Mouse (Mus musculus) hindbrain, embryonic 12.5 days (tissue): Measurements from ENCODE around the gene Rras2. TPM values are rescaled to one million over a fixed set of nuclear protein-coding genes. Genes with fewer than 3 reads are reported as not detected.

Experiments
- ATAC-seq: fragments of 200-750 bp; cut with Nextera tagmentation; 2 replicates; pipeline ENCODE4 v1.8.0; 2017; ENCODE audit warnings: moderate TSS enrichment; ENCODE audit not compliant: low FRiP score
- H3K27ac ChIP-seq: fragments of 300-500 bp; sonication (generic); 2 replicates; pipeline ENCODE4 v1.5.1; 2016; ENCODE audit warnings: mild to moderate bottlenecking
- H3K27me3 ChIP-seq: fragments of 300-500 bp; sonication (generic); 2 replicates; pipeline ENCODE4 v1.6.1; 2016; ENCODE audit warnings: mild to moderate bottlenecking
- H3K36me3 ChIP-seq: fragments of 300-500 bp; sonication (generic); 2 replicates; pipeline ENCODE4 v1.6.1; 2016; ENCODE audit warnings: mild to moderate bottlenecking
- H3K4me1 ChIP-seq: fragments of 300-500 bp; sonication (generic); 2 replicates; pipeline ENCODE4 v1.6.1; 2016
- H3K4me2 ChIP-seq: fragments of 300-500 bp; sonication (generic); replicated peaks from 2 replicates; pipeline ENCODE4 v1.6.1; 2016; ENCODE audit warnings: mild to moderate bottlenecking
- H3K4me3 ChIP-seq: fragments of 300-500 bp; sonication (generic); 2 replicates; pipeline ENCODE4 v1.5.1; 2016; ENCODE audit warnings: mild to moderate bottlenecking
- H3K9ac ChIP-seq: fragments of 300-500 bp; sonication (generic); 2 replicates; pipeline ENCODE4 v1.6.1; 2016; ENCODE audit warnings: mild to moderate bottlenecking, moderate library complexity
- H3K9me3 ChIP-seq: fragments of 300-500 bp; sonication (generic); replicated peaks from 2 replicates; pipeline ENCODE4 v1.6.1; 2016; ENCODE audit warnings: mild to moderate bottlenecking
- WGBS: fragments of 180-500 bp; shearing (Covaris S2); methylation state at CpG from one replicate; pipeline ENCODE4 v1.1.7; 2016; 5-methylcytosine and 5-hydroxymethylcytosine counted together
- polyA plus RNA-seq: library from polyadenylated mRNA; unstranded; fragments of >200 nt; fragmentation: Nextera tagmentation; extraction: Ambion mirVana; gene quantifications from 2 replicates; pipeline ENCODE4 v1.2.1, GENCODE M21; 2016

Rras2 gene
- polyA plus RNA-seq, 1 experiment from 2014 or later, result 21.7 TPM

- H3K9me3 ChIP-seq, result no peaks in the 10 kb centered on the region
- 89% methylated on average over 8 of the region's 8 CpGs for WGBS
- no peak overlapping the region for H3K9ac ChIP-seq
- H3K4me2 ChIP-seq, result no peak overlapping the region
- H3K36me3 ChIP-seq, result no peaks in the 10 kb centered on the region
- no peak for ATAC-seq
- no peaks in the 10 kb centered on the region for H3K27me3 ChIP-seq
- H3K4me1 ChIP-seq, result peaks cover 8% of the 10 kb centered on the region; the same call in 1 of the 2 replicates
- H3K27ac ChIP-seq, result no peak overlapping the region
- H3K4me3 ChIP-seq, result no peak overlapping the region
Observed at GRCm38 (mm10) chr7:114006456-114006855, 111.1 kb downstream of the Rras2 start.

GRCm38 (mm10) chr7:114005499-114005898 is 112.1 kb downstream of the Rras2 start:
- H3K27ac ChIP-seq, result no peak overlapping the region
- H3K4me3 ChIP-seq, result no peak overlapping the region
- no peaks in the 10 kb centered on the region for H3K27me3 ChIP-seq
- H3K9ac ChIP-seq, result no peak overlapping the region
- ATAC-seq, result no peak
- no peaks in the 10 kb centered on the region for H3K9me3 ChIP-seq
- no peaks in the 10 kb centered on the region for H3K36me3 ChIP-seq
- H3K4me1 ChIP-seq, result peaks cover 8% of the 10 kb centered on the region; the same call in 1 of the 2 replicates
- 66% methylated on average over 5 of the region's 5 CpGs for WGBS
- no peak overlapping the region for H3K4me2 ChIP-seq

GRCm38 (mm10) chr7:114004171-114004570 is 113.4 kb downstream of the Rras2 start:
- no peak overlapping the region for H3K4me2 ChIP-seq
- H3K4me3 ChIP-seq, result no peak overlapping the region
- H3K27ac ChIP-seq, result no peak overlapping the region
- H3K9me3 ChIP-seq, result no peaks in the 10 kb centered on the region
- no peaks in the 10 kb centered on the region for H3K36me3 ChIP-seq
- no peak overlapping the region for H3K9ac ChIP-seq
- H3K4me1 ChIP-seq, result peaks cover 8% of the 10 kb centered on the region; the same call in 1 of the 2 replicates
- no peaks in the 10 kb centered on the region for H3K27me3 ChIP-seq
- WGBS, result 18% methylated on average over 5 of the region's 5 CpGs
- ATAC-seq, result no peak

- H3K4me1 ChIP-seq, result peaks cover 4% of the 10 kb centered on the region
- no peak for ATAC-seq
- WGBS, result 82% methylated on average over 7 of the region's 7 CpGs
Observed at GRCm38 (mm10) chr7:113997675-113998354, 119.8 kb downstream of the Rras2 start.

More at GRCm38 (mm10) chr7:113997675-113998354, 119.8 kb downstream of the Rras2 start:
- no peaks in the 10 kb centered on the region for H3K27me3 ChIP-seq
- H3K9me3 ChIP-seq, result no peaks in the 10 kb centered on the region
- H3K4me2 ChIP-seq, result no peak overlapping the region
- no peak overlapping the region for H3K9ac ChIP-seq
- H3K4me3 ChIP-seq, result no peak overlapping the region
- H3K36me3 ChIP-seq, result no peaks in the 10 kb centered on the region
- H3K27ac ChIP-seq, result no peak overlapping the region

Other genes starting within 250 kb of the Rras2 start
- gene Copb1, start 136.9 kb upstream of the Rras2 start, polyA plus RNA-seq, result 104 and 109 TPM in 2 replicates
- gene Psma1, start 158.3 kb upstream of the Rras2 start, polyA plus RNA-seq, result 334 and 360 TPM in 2 replicates